Mouse (Mus musculus): ENCODE results near the gene Sptlc2. TPM values are rescaled to one million over a fixed set of nuclear protein-coding genes. Genes with fewer than 3 reads are reported as not detected.

The Sptlc2 gene
- polyA plus RNA-seq, 1 experiment: 106 TPM

GRCm38 (mm10) chr12:87284726-87285125 is 103.4 kb downstream of the Sptlc2 start:
- no peak overlapping the region for H3K27ac ChIP-seq (ENCODE audit: insufficient read depth, low read length)
- H3K9ac ChIP-seq (ENCODE audit: low read depth, poor library complexity, severe bottlenecking): no peak overlapping the region
- H3K9me3 ChIP-seq (replicated peaks; ENCODE audit: control insufficient read depth, insufficient read depth, low read length, poor library complexity, severe bottlenecking): no peaks in the 10 kb centered on the region
- no peaks in the 10 kb centered on the region for H3K36me3 ChIP-seq (ENCODE audit: control insufficient read depth, insufficient read depth, low read length, poor library complexity, severe bottlenecking)
- H3K4me3 ChIP-seq (ENCODE audit: low read depth, low read length): no peak overlapping the region
- peaks cover 4% of the 10 kb centered on the region for H3K4me1 ChIP-seq (ENCODE audit: control insufficient read depth, insufficient read depth, low read length)
- H3K27me3 ChIP-seq (ENCODE audit: control insufficient read depth, insufficient read depth, low read length, poor library complexity, severe bottlenecking): no peaks in the 10 kb centered on the region
- TF ChIP-seq EP300 (IDR thresholded peaks at IDR 0.05; ENCODE audit: insufficient read depth, low read depth, low read length) (no peak), POLR2A (IDR thresholded peaks at IDR 0.05; ENCODE audit: insufficient read depth, low read length) (no peak), CTCF (IDR thresholded peaks at IDR 0.05; ENCODE audit: low read depth, low read length) (no peak)

GRCm38 (mm10) chr12:87284268-87284667 is 103.9 kb downstream of the Sptlc2 start:
- Histone ChIP-seq H3K27ac (ENCODE audit: insufficient read depth, low read length) (no peak overlapping the region), H3K36me3 (ENCODE audit: control insufficient read depth, insufficient read depth, low read length, poor library complexity, severe bottlenecking) (no peaks in the 10 kb centered on the region), H3K9ac (ENCODE audit: low read depth, poor library complexity, severe bottlenecking) (no peak overlapping the region), H3K4me3 (ENCODE audit: low read depth, low read length) (no peak overlapping the region), H3K9me3 (replicated peaks; ENCODE audit: control insufficient read depth, insufficient read depth, low read length, poor library complexity, severe bottlenecking) (no peaks in the 10 kb centered on the region), H3K27me3 (ENCODE audit: control insufficient read depth, insufficient read depth, low read length, poor library complexity, severe bottlenecking) (no peaks in the 10 kb centered on the region), H3K4me1 (ENCODE audit: control insufficient read depth, insufficient read depth, low read length) (peaks cover 4% of the 10 kb centered on the region)
- TF ChIP-seq POLR2A (IDR thresholded peaks at IDR 0.05; ENCODE audit: insufficient read depth, low read length) (no peak), CTCF (IDR thresholded peaks at IDR 0.05; ENCODE audit: low read depth, low read length) (no peak), EP300 (IDR thresholded peaks at IDR 0.05; ENCODE audit: insufficient read depth, low read depth, low read length) (no peak)

- no peaks in the 10 kb centered on the region for H3K36me3 ChIP-seq (ENCODE audit: control insufficient read depth, insufficient read depth, low read length, poor library complexity, severe bottlenecking)
- no peak overlapping the region for H3K9ac ChIP-seq (ENCODE audit: low read depth, poor library complexity, severe bottlenecking)
- peak; percentile 52; the same call in 1 of the 2 replicates for TF ChIP-seq EP300 (IDR thresholded peaks at IDR 0.05; ENCODE audit: insufficient read depth, low read depth, low read length)
- TF ChIP-seq CTCF (IDR thresholded peaks at IDR 0.05; ENCODE audit: low read depth, low read length): no peak
- TF ChIP-seq POLR2A (IDR thresholded peaks at IDR 0.05; ENCODE audit: insufficient read depth, low read length): no peak
Measured at GRCm38 (mm10) chr12:87283706-87284105, 104.4 kb downstream of the Sptlc2 start.

GRCm38 (mm10) chr12:87282743-87283142 is 105.4 kb downstream of the Sptlc2 start:
- no peaks in the 10 kb centered on the region for H3K36me3 ChIP-seq (ENCODE audit: control insufficient read depth, insufficient read depth, low read length, poor library complexity, severe bottlenecking)
- H3K4me3 ChIP-seq (ENCODE audit: low read depth, low read length): peak overlapping the region; percentile 14
- peaks cover 4% of the 10 kb centered on the region for H3K4me1 ChIP-seq (ENCODE audit: control insufficient read depth, insufficient read depth, low read length)
- no peak for TF ChIP-seq EP300 (IDR thresholded peaks at IDR 0.05; ENCODE audit: insufficient read depth, low read depth, low read length)
- no peak for TF ChIP-seq CTCF (IDR thresholded peaks at IDR 0.05; ENCODE audit: low read depth, low read length)
- TF ChIP-seq POLR2A (IDR thresholded peaks at IDR 0.05; ENCODE audit: insufficient read depth, low read length): no peak
- no peaks in the 10 kb centered on the region for H3K9me3 ChIP-seq (replicated peaks; ENCODE audit: control insufficient read depth, insufficient read depth, low read length, poor library complexity, severe bottlenecking)
- no peak overlapping the region for H3K27ac ChIP-seq (ENCODE audit: insufficient read depth, low read length)
- H3K9ac ChIP-seq (ENCODE audit: low read depth, poor library complexity, severe bottlenecking): no peak overlapping the region
- H3K27me3 ChIP-seq (ENCODE audit: control insufficient read depth, insufficient read depth, low read length, poor library complexity, severe bottlenecking): no peaks in the 10 kb centered on the region

More at GRCm38 (mm10) chr12:87283706-87284105, 104.4 kb downstream of the Sptlc2 start:
- no peak overlapping the region for H3K27ac ChIP-seq (ENCODE audit: insufficient read depth, low read length)
- no peaks in the 10 kb centered on the region for H3K9me3 ChIP-seq (replicated peaks; ENCODE audit: control insufficient read depth, insufficient read depth, low read length, poor library complexity, severe bottlenecking)
- H3K4me1 ChIP-seq (ENCODE audit: control insufficient read depth, insufficient read depth, low read length): peaks cover 4% of the 10 kb centered on the region
- no peaks in the 10 kb centered on the region for H3K27me3 ChIP-seq (ENCODE audit: control insufficient read depth, insufficient read depth, low read length, poor library complexity, severe bottlenecking)
- no peak overlapping the region for H3K4me3 ChIP-seq (ENCODE audit: low read depth, low read length)

GRCm38 (mm10) chr12:87281766-87282165 is 106.4 kb downstream of the Sptlc2 start:
- H3K4me3 ChIP-seq (ENCODE audit: low read depth, low read length): no peak overlapping the region
- H3K9ac ChIP-seq (ENCODE audit: low read depth, poor library complexity, severe bottlenecking): no peak overlapping the region
- no peaks in the 10 kb centered on the region for H3K27me3 ChIP-seq (ENCODE audit: control insufficient read depth, insufficient read depth, low read length, poor library complexity, severe bottlenecking)
- peaks cover 4% of the 10 kb centered on the region for H3K4me1 ChIP-seq (ENCODE audit: control insufficient read depth, insufficient read depth, low read length)
- TF ChIP-seq CTCF (IDR thresholded peaks at IDR 0.05; ENCODE audit: low read depth, low read length): no peak
- no peak for TF ChIP-seq POLR2A (IDR thresholded peaks at IDR 0.05; ENCODE audit: insufficient read depth, low read length)
- no peak for TF ChIP-seq EP300 (IDR thresholded peaks at IDR 0.05; ENCODE audit: insufficient read depth, low read depth, low read length)
- no peak overlapping the region for H3K27ac ChIP-seq (ENCODE audit: insufficient read depth, low read length)
- H3K36me3 ChIP-seq (ENCODE audit: control insufficient read depth, insufficient read depth, low read length, poor library complexity, severe bottlenecking): no peaks in the 10 kb centered on the region; the same call in 1 of the 2 replicates
- no peaks in the 10 kb centered on the region for H3K9me3 ChIP-seq (replicated peaks; ENCODE audit: control insufficient read depth, insufficient read depth, low read length, poor library complexity, severe bottlenecking)

GRCm38 (mm10) chr12:87279879-87280278 is 108.3 kb downstream of the Sptlc2 start:
- no peaks in the 10 kb centered on the region for H3K9me3 ChIP-seq (replicated peaks; ENCODE audit: control insufficient read depth, insufficient read depth, low read length, poor library complexity, severe bottlenecking)
- peak overlapping the region; percentile 2; the same call in 1 of the 2 replicates for H3K27ac ChIP-seq (ENCODE audit: insufficient read depth, low read length)
- peaks cover 7% of the 10 kb centered on the region; the same call in 1 of the 2 replicates for H3K36me3 ChIP-seq (ENCODE audit: control insufficient read depth, insufficient read depth, low read length, poor library complexity, severe bottlenecking)
- H3K9ac ChIP-seq (ENCODE audit: low read depth, poor library complexity, severe bottlenecking): no peak overlapping the region
- H3K4me3 ChIP-seq (ENCODE audit: low read depth, low read length): peak overlapping the region; percentile 24
- H3K4me1 ChIP-seq (ENCODE audit: control insufficient read depth, insufficient read depth, low read length): peaks cover 6% of the 10 kb centered on the region
- no peak for TF ChIP-seq EP300 (IDR thresholded peaks at IDR 0.05; ENCODE audit: insufficient read depth, low read depth, low read length)
- TF ChIP-seq CTCF (IDR thresholded peaks at IDR 0.05; ENCODE audit: low read depth, low read length): peak; percentile 83
- no peaks in the 10 kb centered on the region for H3K27me3 ChIP-seq (ENCODE audit: control insufficient read depth, insufficient read depth, low read length, poor library complexity, severe bottlenecking)
